Mouse (Mus musculus) kidney, postnatal 0 days (tissue): ENCODE measurements around the gene Lingo2. TPM values are rescaled to one million over a fixed set of nuclear protein-coding genes. Genes with fewer than 3 reads are reported as not detected.

Experiments
- ATAC-seq: fragments of 200-750 bp; cut with Nextera tagmentation; replicated peaks from 2 replicates; pipeline ENCODE4 v1.8.0; 2017; ENCODE audit warnings: low read depth, moderate number of reproducible peaks, moderate TSS enrichment, moderate library complexity; ENCODE audit not compliant: low FRiP score
- DNase-seq: peaks from one replicate; pipeline ENCODE4 v3.0.0-alpha.2; 2016; ENCODE audit warnings: low spot score
- H3K27ac ChIP-seq: fragments of 300-500 bp; sonication (generic); 2 replicates; pipeline ENCODE4 v1.5.1; 2014; ENCODE audit warnings: mild to moderate bottlenecking
- H3K27me3 ChIP-seq: fragments of 300-500 bp; sonication (generic); 2 replicates; pipeline ENCODE4 v1.6.1; 2014; ENCODE audit warnings: low read length, mixed read lengths; ENCODE audit not compliant: insufficient read depth
- H3K36me3 ChIP-seq: fragments of 300-500 bp; sonication (generic); 2 replicates; pipeline ENCODE4 v1.6.1; 2014; ENCODE audit warnings: low read length, mixed read lengths; ENCODE audit not compliant: insufficient read depth
- H3K4me1 ChIP-seq: fragments of 300-500 bp; sonication (generic); replicated peaks from 2 replicates; pipeline ENCODE4 v1.6.1; 2014; ENCODE audit warnings: antibody characterized with exemption, low read length, mixed read lengths; ENCODE audit not compliant: insufficient read depth
- H3K4me2 ChIP-seq: fragments of 300-500 bp; sonication (generic); 2 replicates; pipeline ENCODE4 v1.6.1; 2014; ENCODE audit warnings: mild to moderate bottlenecking, low read length, moderate library complexity, mixed read lengths
- H3K4me3 ChIP-seq: fragments of 300-500 bp; sonication (generic); replicated peaks from 2 replicates; pipeline ENCODE4 v1.5.1; 2014; ENCODE audit warnings: low read depth, low read length
- H3K9ac ChIP-seq: fragments of 300-500 bp; sonication (generic); 2 replicates; pipeline ENCODE4 v1.6.1; 2014; ENCODE audit warnings: low read depth, low read length
- H3K9me3 ChIP-seq: fragments of 300-500 bp; sonication (generic); replicated peaks from 2 replicates; pipeline ENCODE4 v1.6.1; 2016; ENCODE audit warnings: low read length, inconsistent platforms, mixed read lengths
- CTCF ChIP-seq: IDR thresholded peaks from 2 replicates; pipeline ENCODE4 v1.5.1; 2016; ENCODE audit warnings: antibody characterized with exemption, low read depth, mild to moderate bottlenecking, moderate library complexity
- WGBS: fragments of 180-500 bp; shearing (Covaris S2); extraction: QIAGEN DNeasy Blood & Tissue Kit; methylation state at CpG from one replicate; pipeline ENCODE4 v1.1.7; 2014; 5-methylcytosine and 5-hydroxymethylcytosine counted together
- polyA plus RNA-seq: library from polyadenylated mRNA; unstranded; fragments of >200 nt; fragmentation: Nextera tagmentation; extraction: Ambion mirVana; gene quantifications from 2 replicates; pipeline ENCODE4 v1.2.1, GENCODE M21; 2015

The Lingo2 gene
- polyA plus RNA-seq, 1 experiment from 2014 or later: 0.17 TPM

DNA sequence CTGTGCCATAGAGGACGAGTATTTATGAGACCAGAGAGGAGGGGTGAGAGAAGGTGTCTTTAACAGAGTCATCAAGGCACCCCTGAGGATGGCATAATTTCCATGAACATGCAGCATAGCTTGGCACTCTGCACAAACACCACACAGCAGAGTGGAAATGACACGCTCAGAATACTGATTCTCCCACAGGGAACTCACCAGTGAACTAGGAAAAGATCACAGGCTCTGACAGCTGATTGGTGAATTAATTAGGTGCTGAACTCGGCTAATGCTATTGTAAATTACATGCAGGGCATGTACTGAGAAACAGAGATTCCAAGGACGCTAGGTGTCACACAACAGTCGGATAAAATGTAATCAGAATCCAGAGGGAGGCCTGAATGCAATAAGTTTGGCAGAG is 525.4 kb downstream of the Lingo2 start:
- 40% methylated on average over 5 of the region's 5 CpGs for WGBS
- no peak for DNase-seq
- no peak for TF ChIP-seq CTCF
- Histone ChIP-seq H3K36me3 (no peaks in the 10 kb centered on the region), H3K4me2 (no peak overlapping the region), H3K27ac (no peak overlapping the region), H3K9me3 (no peaks in the 10 kb centered on the region), H3K4me1 (no peaks in the 10 kb centered on the region), H3K27me3 (no peaks in the 10 kb centered on the region), H3K4me3 (no peak overlapping the region), H3K9ac (no peak overlapping the region)
- ATAC-seq: no peak

- ATAC-seq: no peak
- WGBS: 79% methylated on average over 3 of the region's 3 CpGs
- no peak for TF ChIP-seq CTCF
These were observed 544.2 kb downstream of the Lingo2 start for GRCm38 (mm10) chr4:36407350-36407749.

DNA sequence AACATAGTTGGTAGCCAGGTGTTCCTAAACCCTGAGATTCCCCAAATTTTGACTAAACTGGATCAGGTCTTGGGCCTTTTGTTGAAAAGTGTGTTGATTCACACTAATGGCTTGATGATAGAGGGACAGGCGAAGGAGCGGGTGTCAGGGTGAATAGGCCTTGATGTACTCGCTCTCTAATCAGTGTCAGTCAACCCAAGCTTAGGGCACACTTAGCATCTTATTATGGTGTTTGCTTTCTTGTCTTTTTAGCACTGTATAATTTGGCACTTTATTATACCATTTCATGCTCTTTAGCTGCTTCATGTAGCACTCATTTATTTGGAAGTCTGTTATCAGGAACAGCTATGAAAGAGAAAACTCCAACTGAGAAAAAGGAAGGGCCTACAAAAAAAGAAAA is 582.6 kb downstream of the Lingo2 start:
- H3K4me3 ChIP-seq: no peak overlapping the region
- H3K36me3 ChIP-seq: no peaks in the 10 kb centered on the region
- H3K27ac ChIP-seq: no peak overlapping the region
- DNase-seq: no peak
- H3K4me1 ChIP-seq: no peaks in the 10 kb centered on the region
- 88% methylated on average over 3 of the region's 3 CpGs for WGBS
- no peaks in the 10 kb centered on the region for H3K9me3 ChIP-seq
- H3K4me2 ChIP-seq: no peak overlapping the region
- no peaks in the 10 kb centered on the region for H3K27me3 ChIP-seq
- no peak for TF ChIP-seq CTCF
- no peak overlapping the region for H3K9ac ChIP-seq
- ATAC-seq: no peak

More at GRCm38 (mm10) chr4:36407350-36407749, 544.2 kb downstream of the Lingo2 start:
- H3K36me3 ChIP-seq: no peaks in the 10 kb centered on the region
- H3K4me1 ChIP-seq: no peaks in the 10 kb centered on the region
- H3K9me3 ChIP-seq: no peaks in the 10 kb centered on the region
- no peak overlapping the region for H3K9ac ChIP-seq
- no peak overlapping the region for H3K4me3 ChIP-seq
- no peak overlapping the region for H3K27ac ChIP-seq
- no peak overlapping the region for H3K4me2 ChIP-seq
- no peaks in the 10 kb centered on the region for H3K27me3 ChIP-seq
- DNase-seq: no peak

- DNase-seq (no peak), ATAC-seq (no peak)
- WGBS: 69% methylated on average over 2 of the region's 2 CpGs
- Histone ChIP-seq H3K9me3 (no peaks in the 10 kb centered on the region), H3K27ac (no peak overlapping the region), H3K27me3 (no peaks in the 10 kb centered on the region), H3K4me3 (no peak overlapping the region), H3K36me3 (no peaks in the 10 kb centered on the region), H3K9ac (no peak overlapping the region), H3K4me2 (no peak overlapping the region), H3K4me1 (no peaks in the 10 kb centered on the region)
- TF ChIP-seq CTCF: no peak
These were observed 597.1 kb downstream of the Lingo2 start for GRCm38 (mm10) chr4:36354401-36354800.

DNA sequence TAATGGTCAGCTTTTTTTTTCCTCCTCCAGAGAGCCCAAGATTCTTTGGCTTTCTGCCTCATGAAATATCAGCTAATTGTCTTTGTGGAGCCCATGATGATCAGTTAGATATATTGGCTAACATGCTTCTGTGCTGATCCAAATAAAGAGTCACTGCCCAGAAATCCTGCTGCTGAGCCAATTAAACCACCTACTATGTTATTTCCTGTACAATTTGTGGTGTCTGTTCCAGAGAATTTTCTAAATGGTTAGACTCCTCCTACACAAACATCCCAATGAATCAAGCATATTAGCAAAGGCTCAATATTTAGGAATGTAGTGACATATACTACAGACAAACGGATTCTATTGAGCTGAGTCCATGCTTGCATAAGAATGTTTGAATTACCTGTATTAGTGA is 619.8 kb downstream of the Lingo2 start:
- Histone ChIP-seq H3K9ac (no peak overlapping the region), H3K4me1 (no peaks in the 10 kb centered on the region), H3K4me3 (no peak overlapping the region), H3K9me3 (no peaks in the 10 kb centered on the region), H3K36me3 (no peaks in the 10 kb centered on the region), H3K4me2 (no peak overlapping the region), H3K27me3 (no peaks in the 10 kb centered on the region), H3K27ac (no peak overlapping the region)
- TF ChIP-seq CTCF: no peak
- no peak for DNase-seq
- WGBS: 80% methylated on average over 1 of the region's 1 CpGs
- ATAC-seq: no peak

DNA sequence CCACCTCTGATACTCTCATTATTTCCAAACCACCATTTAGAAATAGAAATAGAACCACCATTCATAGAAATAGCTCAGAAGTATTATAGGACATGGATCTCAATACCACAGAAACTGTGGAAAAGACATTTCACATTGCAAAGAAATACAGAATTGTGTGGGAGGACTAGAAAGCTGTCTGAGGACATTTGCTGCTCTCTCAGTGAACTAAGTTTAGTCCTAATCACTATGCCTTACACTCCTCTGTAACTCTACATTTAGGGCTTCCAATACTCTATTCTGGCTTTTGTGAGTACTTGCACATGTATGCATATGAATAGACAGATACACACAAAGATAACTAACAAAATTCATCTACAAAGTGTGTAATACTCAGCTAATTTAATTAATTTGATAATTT is 625.9 kb downstream of the Lingo2 start:
- Histone ChIP-seq H3K27ac (no peak overlapping the region), H3K27me3 (no peaks in the 10 kb centered on the region), H3K4me1 (no peaks in the 10 kb centered on the region), H3K4me2 (no peak overlapping the region), H3K9me3 (no peaks in the 10 kb centered on the region), H3K9ac (no peak overlapping the region), H3K36me3 (no peaks in the 10 kb centered on the region), H3K4me3 (no peak overlapping the region)
- DNase-seq (no peak), ATAC-seq (no peak)
- TF ChIP-seq CTCF: no peak

DNA sequence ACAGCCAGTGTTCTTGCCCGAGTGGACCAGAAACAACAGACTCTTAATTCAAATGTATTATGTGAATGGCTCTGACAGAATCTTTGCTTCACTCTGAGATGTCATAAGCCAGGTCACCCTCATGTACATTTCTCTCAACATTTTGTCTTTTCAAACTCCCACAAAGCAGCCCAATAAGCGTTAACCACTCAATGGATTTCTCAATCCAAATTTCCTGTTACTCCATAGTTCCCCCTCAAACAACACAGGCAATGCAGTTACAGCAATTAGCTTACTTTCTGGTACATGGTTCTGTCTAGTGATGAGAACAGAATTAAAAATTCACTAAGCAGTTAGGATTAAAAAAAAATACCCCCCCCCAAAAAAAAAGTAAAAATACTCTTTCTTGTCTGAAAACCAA is 638.5 kb downstream of the Lingo2 start:
- Histone ChIP-seq H3K4me2 (no peak overlapping the region), H3K27me3 (no peaks in the 10 kb centered on the region), H3K27ac (no peak overlapping the region), H3K9ac (no peak overlapping the region), H3K4me3 (no peak overlapping the region), H3K4me1 (no peaks in the 10 kb centered on the region), H3K36me3 (no peaks in the 10 kb centered on the region), H3K9me3 (no peaks in the 10 kb centered on the region)
- no peak for TF ChIP-seq CTCF
- no peak for ATAC-seq
- DNase-seq: no peak
- 70% methylated on average over 2 of the region's 2 CpGs for WGBS
